Mouse (Mus musculus): Measurements from ENCODE around the gene Utrn. TPM values are rescaled to one million over a fixed set of nuclear protein-coding genes. Genes with fewer than 3 reads are reported as not detected.

The Utrn gene
- total and polyA plus RNA-seq, 2 experiments from 2014 or later: 24.6 to 25.0 TPM

GRCm38 (mm10) chr10:12339005-12339703, 530.0 kb downstream of the Utrn start:
- Histone ChIP-seq H3K4me1 (ENCODE audit: insufficient read depth, low read length) (no peaks in the 10 kb centered on the region), H3K9me3 (ENCODE audit: low read length) (no peaks in the 10 kb centered on the region), H3K4me3 (ENCODE audit: low read length) (no peak overlapping the region), H3K27ac (peak overlapping the region; percentile 21; the same call in 1 of the 2 replicates), H3K9ac (replicated peaks; ENCODE audit: low read length) (no peak overlapping the region), H3K4me2 (ENCODE audit: low read depth, low read length) (no peak overlapping the region), H3K36me3 (ENCODE audit: insufficient read depth, low read length) (no peaks in the 10 kb centered on the region), H3K27me3 (ENCODE audit: insufficient read depth, low read length) (no peaks in the 10 kb centered on the region)
- 48% methylated on average over 9 of the region's 9 CpGs for WGBS
- no peak for TF ChIP-seq CTCF (IDR thresholded peaks at IDR 0.05; ENCODE audit: low read depth)
- ATAC-seq (peak; percentile 55; the same call in 1 of the 2 replicates), DNase-seq (ENCODE audit: low spot score) (peak; percentile 21)

Other genes with a start within 250 kb of the Utrn start
- 1.3 and 2.4 TPM in 2 replicates for gene Stx11, start 94.9 kb upstream of the Utrn start, total RNA-seq (2014; rRNA removed)
- 0.91 and 1.4 TPM in 2 replicates for gene Stx11, start 94.9 kb upstream of the Utrn start, polyA plus RNA-seq (2015; fragmentation: Nextera tagmentation; extraction: Ambion mirVana)
- gene Sf3b5, start 136.0 kb upstream of the Utrn start, total RNA-seq (2014; rRNA removed): 18.8 and 27.7 TPM in 2 replicates
- gene Sf3b5, start 136.0 kb upstream of the Utrn start, polyA plus RNA-seq (2015; fragmentation: Nextera tagmentation; extraction: Ambion mirVana): 27.6 and 28.0 TPM in 2 replicates
- 88.2 and 112 TPM in 2 replicates for gene Plagl1, start 191.1 kb upstream of the Utrn start, total RNA-seq (2014; rRNA removed)
- 16.6 and 19.8 TPM in 2 replicates for gene Plagl1, start 191.1 kb upstream of the Utrn start, polyA plus RNA-seq (2015; fragmentation: Nextera tagmentation; extraction: Ambion mirVana)